22 mouse cellular contexts compared by ENCODE assay signal in genomic region chr2:153354648-153355047, GRCm38 (mm10). TPM values are rescaled to one million over a fixed set of nuclear protein-coding genes. Genes with fewer than 3 reads are reported as not detected.
DNase-seq lines count a peak whose midpoint lies in the region; ATAC-seq and TF ChIP-seq lines count a peak whose summit lies in the region.
"Had no signal": no experiment of that assay in that cellular context is flagged by ENCODE, and none has a peak within 500 bp of the region (broad histone marks: within the 10 kb centered on the region; RNA-seq: fewer than 3 reads in every experiment).

No protein-coding gene starts in this region.

- peaks cover 72% of the 10 kb centered on the region for H3K36me3 ChIP-seq in intestine, embryonic 14.5 days (ENCODE audit: control insufficient read depth, insufficient read depth, low read length)
- peaks cover 51% of the 10 kb centered on the region for H3K36me3 ChIP-seq in intestine, postnatal 0 days (ENCODE audit: control insufficient read depth, insufficient read depth)
- H3K36me3 ChIP-seq in intestine, embryonic 15.5 days = peaks cover 29% of the 10 kb centered on the region
- H3K36me3 ChIP-seq in intestine, embryonic 16.5 days (ENCODE audit: control insufficient read depth, insufficient read depth, low read length) = peaks cover 21% of the 10 kb centered on the region
- H3K36me3 ChIP-seq in CH12.LX (replicated peaks in 1 of 2; ENCODE audit: control insufficient read depth in 1 of 2, insufficient read depth in 1 of 2, low read length in 1 of 2) = peaks cover 47 to 69% of the 10 kb centered on the region in 2 experiments
- H3K36me3 ChIP-seq in ES-E14 (ENCODE audit: control insufficient read depth, insufficient read depth, low read length, poor library complexity, severe bottlenecking) = peaks cover 21% of the 10 kb centered on the region

- peaks cover 15% of the 10 kb centered on the region for H3K4me1 ChIP-seq in intestine, embryonic 14.5 days (replicated peaks; ENCODE audit: control insufficient read depth, insufficient read depth, low read length)
- H3K4me1 ChIP-seq in intestine, postnatal 0 days (replicated peaks; ENCODE audit: control insufficient read depth, insufficient read depth, low read length) = peaks cover 7% of the 10 kb centered on the region
- peaks cover 6% of the 10 kb centered on the region for H3K4me1 ChIP-seq in intestine, embryonic 15.5 days (replicated peaks)
- peaks cover 17% of the 10 kb centered on the region for H3K4me1 ChIP-seq in intestine, embryonic 16.5 days (ENCODE audit: control insufficient read depth, insufficient read depth, low read length)
- H3K4me1 ChIP-seq in CH12.LX (ENCODE audit: control insufficient read depth in 1 of 2, insufficient read depth in 2 of 2) (peaks cover 0 to 33% of the 10 kb centered on the region in 2 experiments; a peak in 3 of 4 replicates), ES-E14 (ENCODE audit: control insufficient read depth in 2 of 2, insufficient read depth in 2 of 2, low read length in 2 of 2, poor library complexity in 1 of 2) (peaks cover 2 to 7% of the 10 kb centered on the region in 2 experiments; a peak in 2 of 4 replicates)

- no peak for TF ChIP-seq RAD21 in CH12.LX (IDR thresholded peaks at IDR 0.05; ENCODE audit: low read depth, low read length)

- H3K9me3 ChIP-seq in intestine, embryonic 14.5 days (ENCODE audit: control insufficient read depth, low read length) = no peaks in the 10 kb centered on the region
- no peaks in the 10 kb centered on the region for H3K9me3 ChIP-seq in intestine, postnatal 0 days (ENCODE audit: control insufficient read depth)
- H3K9me3 ChIP-seq in intestine, embryonic 15.5 days = no peaks in the 10 kb centered on the region
- H3K9me3 ChIP-seq in intestine, embryonic 16.5 days (ENCODE audit: control insufficient read depth, low read length) = no peaks in the 10 kb centered on the region
- peaks cover 4% of the 10 kb centered on the region for H3K9me3 ChIP-seq in CH12.LX (replicated peaks; ENCODE audit: low read length)
- H3K9me3 ChIP-seq in ES-E14 (ENCODE audit: control insufficient read depth, insufficient read depth, low read depth, low read length) = no peaks in the 10 kb centered on the region
- H3K9me3 ChIP-seq: G1E had no signal

- no peak for TF ChIP-seq EP300 in CH12.LX (IDR thresholded peaks at IDR 0.05; ENCODE audit: low read length)

- dilution Hi-C loops in CH12.LX (cut with MboI; ENCODE audit: extremely low pct_ligation_motif_present, extremely low pct_unique_long_range_greater_than_20kb, low sequenced_read_pairs) = no loop called here

- H3K27ac ChIP-seq in intestine, embryonic 14.5 days (ENCODE audit: low read depth) = no peak overlapping the region
- H3K27ac ChIP-seq in intestine, postnatal 0 days (ENCODE audit: low read depth, low read length) = no peak overlapping the region
- 0 out of 2 replicates have a peak overlapping the region, but pooled peaks have one; percentile 17 for H3K27ac ChIP-seq in intestine, embryonic 15.5 days
- no peak overlapping the region for H3K27ac ChIP-seq in intestine, embryonic 16.5 days (ENCODE audit: low read length)
- H3K27ac ChIP-seq in CH12.LX (ENCODE audit: insufficient read depth, low read depth) (no peak overlapping the region), ES-E14 (ENCODE audit: insufficient read depth, low read depth, low read length, poor library complexity, severe bottlenecking) (no peak overlapping the region)

- in situ Hi-C loops in CH12.LX (cut with MboI; ENCODE audit: low pct_ligation_motif_present, low pct_unique_long_range_greater_than_20kb, low sequenced_read_pairs) = no loop called here
- in situ Hi-C loops in ES-E14 (cut with MboI; ENCODE audit: low sequenced_read_pairs in 2 of 2, unreplicated experiment in 2 of 2) = no loop called here

- H3K9ac ChIP-seq in intestine, embryonic 14.5 days (ENCODE audit: low read length) = no peak overlapping the region
- H3K9ac ChIP-seq in intestine, postnatal 0 days (ENCODE audit: low read depth, low read length) = no peak overlapping the region
- no peak overlapping the region for H3K9ac ChIP-seq in intestine, embryonic 15.5 days
- no peak overlapping the region for H3K9ac ChIP-seq in intestine, embryonic 16.5 days (ENCODE audit: low read depth, low read length)
- no peak overlapping the region for H3K9ac ChIP-seq in CH12.LX (ENCODE audit: insufficient read depth, low read depth)
- H3K9ac ChIP-seq in ES-E14 (ENCODE audit: insufficient read depth, low read depth, low read length, poor library complexity, severe bottlenecking) = no peak overlapping the region

- no peak overlapping the region for H3K4me3 ChIP-seq in intestine, embryonic 14.5 days (ENCODE audit: low read depth, low read length)
- H3K4me3 ChIP-seq in intestine, postnatal 0 days (ENCODE audit: low read depth, low read length) = no peak overlapping the region
- no peak overlapping the region for H3K4me3 ChIP-seq in intestine, embryonic 15.5 days (replicated peaks)
- H3K4me3 ChIP-seq in intestine, embryonic 16.5 days (ENCODE audit: low read length) = no peak overlapping the region
- H3K4me3 ChIP-seq in CH12.LX (replicated peaks in 1 of 3; ENCODE audit: low read depth in 2 of 3, low read length in 2 of 3, poor library complexity in 1 of 3) (no peak overlapping the region), ES-E14 (ENCODE audit: insufficient read depth in 1 of 2, low read depth in 1 of 2, low read length in 2 of 2, poor library complexity in 1 of 2, severe bottlenecking in 1 of 2) (no peak overlapping the region)

- WGBS in intestine, embryonic 14.5 days = 87% methylated on average over 2 of the region's 2 CpGs
- 88% methylated on average over 2 of the region's 2 CpGs for WGBS in intestine, postnatal 0 days
- WGBS in intestine, embryonic 15.5 days = 90% methylated on average over 2 of the region's 2 CpGs
- WGBS in intestine, embryonic 16.5 days = 82% methylated on average over 2 of the region's 2 CpGs

- no peaks in the 10 kb centered on the region for H3K27me3 ChIP-seq in intestine, embryonic 14.5 days (replicated peaks; ENCODE audit: control insufficient read depth, insufficient read depth, low read length)
- no peaks in the 10 kb centered on the region for H3K27me3 ChIP-seq in intestine, postnatal 0 days (replicated peaks; ENCODE audit: control insufficient read depth, insufficient read depth, low read length)
- no peaks in the 10 kb centered on the region for H3K27me3 ChIP-seq in intestine, embryonic 15.5 days (replicated peaks)
- no peaks in the 10 kb centered on the region for H3K27me3 ChIP-seq in intestine, embryonic 16.5 days (replicated peaks; ENCODE audit: control insufficient read depth, insufficient read depth, low read length)
- no peaks in the 10 kb centered on the region for H3K27me3 ChIP-seq in CH12.LX (replicated peaks)
- H3K27me3 ChIP-seq: Patski had no signal

- no peak for TF ChIP-seq CTCF in intestine, postnatal 0 days (IDR thresholded peaks at IDR 0.05; ENCODE audit: low read depth)
- no peak for TF ChIP-seq CTCF in CH12.LX (conservative IDR thresholded peaks at IDR 0.05 in 1 of 2, IDR thresholded peaks at IDR 0.05 in 1 of 2; ENCODE audit: low read depth in 2 of 2, low read length in 2 of 2)

- no peak for TF ChIP-seq POLR2A in CH12.LX (IDR thresholded peaks at IDR 0.05; ENCODE audit: low read depth, low read length)

- no peak overlapping the region for H3K4me2 ChIP-seq in intestine, embryonic 14.5 days (ENCODE audit: low read length)
- H3K4me2 ChIP-seq in intestine, postnatal 0 days (replicated peaks; ENCODE audit: low read depth) = no peak overlapping the region
- no peak overlapping the region for H3K4me2 ChIP-seq in intestine, embryonic 15.5 days (replicated peaks)
- no peak overlapping the region for H3K4me2 ChIP-seq in intestine, embryonic 16.5 days (ENCODE audit: low read depth, low read length)
- H3K4me2 ChIP-seq in CH12.LX (ENCODE audit: insufficient read depth, low read depth, poor library complexity, severe bottlenecking) = no peak overlapping the region

- H3K79me2 ChIP-seq in CH12.LX (replicated peaks; ENCODE audit: control insufficient read depth, extremely low read depth, insufficient read depth, poor library complexity, severe bottlenecking) = peaks cover 56% of the 10 kb centered on the region

- ATAC-seq in intestine, embryonic 14.5 days (replicated peaks; ENCODE audit: low FRiP score, low TSS enrichment, low read depth) = no peak
- ATAC-seq in intestine, postnatal 0 days = no peak
- no peak for ATAC-seq in intestine, embryonic 15.5 days
- no peak for ATAC-seq in intestine, embryonic 16.5 days
- ATAC-seq: activated CD4-positive, CD25-positive, alpha-beta regulatory T cell, adult 4 months; CD4-positive, CD25-positive, alpha-beta regulatory T cell, adult 4 months; Patski had no signal

- DNase-seq in intestine, embryonic 14.5 days (ENCODE audit: low spot score) = peak; percentile 32
- DNase-seq in CH12.LX (ENCODE audit: extremely low read depth) (no peak), ES-E14 (ENCODE audit: low read depth, low spot score) (no peak)
- no peak for DNase-seq in lung, postnatal 25 days (ENCODE audit: low spot score)
- no peak for DNase-seq in right cerebral cortex, postnatal 10 days (ENCODE audit: low spot score in 2 of 2)
- DNase-seq: adrenal gland, adult 2 months; adrenal gland, adult 8-10 months; adrenal gland, postnatal 10 days; adrenal gland, postnatal 14 days; adrenal gland, postnatal 25 days; B cell, adult 2 months; cerebellum, adult 11 months; cerebellum, adult 11-12 months; cerebellum, adult 18-20 months; cerebellum, adult 2 months had no signal

TF ChIP-seq in CH12.LX, 34 proteins besides CTCF, POLR2A, EP300 and RAD21:
- TF ChIP-seq MEF2A (IDR thresholded peaks at IDR 0.05; ENCODE audit: borderline replicate concordance, low read depth, low read length) (no peak), ZNF384 (IDR thresholded peaks at IDR 0.05; ENCODE audit: low read depth, low read length) (peak; percentile 51)

TF ChIP-seq in ES-E14, 5 proteins besides CTCF, POLR2A, EP300 and RAD21:
- peak; percentile 78 for TF ChIP-seq ZNF384 (IDR thresholded peaks at IDR 0.05; ENCODE audit: low read depth, low read length)
- no peak for TF ChIP-seq MAFK (IDR thresholded peaks at IDR 0.05; ENCODE audit: insufficient read depth, low read depth, low read length)

RNA-seq across cellular contexts. Expression of gene Asxl1, which starts 9.0 kb away (rescaled TPM):
- 15.6 and 17.0 TPM in 2 replicates for polyA plus RNA-seq in intestine, embryonic 14.5 days (2014; fragmentation: Nextera tagmentation; extraction: Ambion mirVana)
- 6.7 and 7.4 TPM in 2 replicates for polyA plus RNA-seq in intestine, postnatal 0 days (2015; fragmentation: Nextera tagmentation; extraction: Ambion mirVana)
- polyA plus RNA-seq in intestine, embryonic 15.5 days (2015; fragmentation: Nextera tagmentation; extraction: Ambion mirVana) = 12.4 and 13.5 TPM in 2 replicates
- 6.8 and 6.9 TPM in 2 replicates for polyA plus RNA-seq in intestine, embryonic 16.5 days (2015; fragmentation: Nextera tagmentation; extraction: Ambion mirVana)
- total RNA-seq in CH12.LX (2012; rRNA removed) = 18.0 and 19.0 TPM in 2 replicates
- total RNA-seq in CH12.LX (2014; rRNA removed) = 12.7 and 13.2 TPM in 2 replicates
- polyA plus RNA-seq in CH12.LX (2012; ENCODE audit: insufficient read length, low read depth) = 28.3 and 31.1 TPM in 2 replicates
- total RNA-seq in ES-E14 (2012; rRNA removed) = 44.8 and 46.2 TPM in 2 replicates
